Mouse (Mus musculus): Measurements from ENCODE around the gene Vmn1r117.
"Not testable (repeated sequence)": the region's sequence is repeated elsewhere in the genome, so short reads cannot be mapped to it uniquely, and the experiment has no call there.

Gene Vmn1r117

GRCm38 (mm10) chr7:20884021-20884420 is at the start of gene Vmn1r117:
Vmn1r117 (minus strand) TSS chr7:20884121.
- DNase-seq (ENCODE audit: low read depth, low spot score), result not testable (repeated sequence)

- DNase-seq (ENCODE audit: low read depth, low spot score), result not testable (repeated sequence)
These were observed 28.3 kb upstream of the Vmn1r117 start, which contains the start of gene Vmn1r118 for GRCm38 (mm10) chr7:20912247-20912646. Vmn1r118 (minus strand) TSS chr7:20912347.

GRCm38 (mm10) chr7:20871956-20872355 is 12.0 kb downstream of the Vmn1r117 start, which contains the start of gene Vmn1r116:
Vmn1r116 (plus strand) TSS chr7:20872256.
- DNase-seq (ENCODE audit: low read depth, low spot score), result not testable (repeated sequence)

GRCm38 (mm10) chr7:20844885-20845284 is 39.0 kb downstream of the Vmn1r117 start, which contains the start of gene Vmn1r115:
Vmn1r115 (minus strand) TSS chr7:20844985.
- DNase-seq (ENCODE audit: low read depth, low spot score), result not testable (repeated sequence)
